Mouse (Mus musculus) limb, embryonic 13.5 days (tissue): ENCODE data around the gene Sec14l1. TPM values are rescaled to one million over a fixed set of nuclear protein-coding genes. Genes with fewer than 3 reads are reported as not detected.
A peak's percentile ranks its signal among the peaks of the same experiment; 100 is the strongest.

Experiments
- ATAC-seq: fragments of 200-750 bp; cut with Nextera tagmentation; 2 replicates; pipeline ENCODE4 v1.8.0; 2017; ENCODE audit warnings: low read depth, moderate number of reproducible peaks, moderate TSS enrichment; ENCODE audit not compliant: low FRiP score
- H3K27ac ChIP-seq: fragments of 300-500 bp; sonication (generic); 2 replicates; pipeline ENCODE4 v1.5.1; 2015; ENCODE audit warnings: inconsistent platforms, mild to moderate bottlenecking, moderate library complexity
- H3K27me3 ChIP-seq: fragments of 300-500 bp; sonication (generic); 2 replicates; pipeline ENCODE4 v1.6.1; 2015; ENCODE audit warnings: mild to moderate bottlenecking, inconsistent platforms
- H3K36me3 ChIP-seq: fragments of 300-500 bp; sonication (generic); 2 replicates; pipeline ENCODE4 v1.6.1; 2015; ENCODE audit warnings: inconsistent platforms, mild to moderate bottlenecking, moderate library complexity
- H3K4me1 ChIP-seq: fragments of 300-500 bp; sonication (generic); 2 replicates; pipeline ENCODE4 v1.6.1; 2015; ENCODE audit warnings: inconsistent platforms
- H3K4me2 ChIP-seq: fragments of 300-500 bp; sonication (generic); replicated peaks from 2 replicates; pipeline ENCODE4 v1.6.1; 2015; ENCODE audit warnings: inconsistent platforms, mild to moderate bottlenecking, moderate library complexity
- H3K4me3 ChIP-seq: fragments of 300-500 bp; sonication (generic); 2 replicates; pipeline ENCODE4 v1.5.1; 2015; ENCODE audit warnings: moderate library complexity, mild to moderate bottlenecking, inconsistent platforms
- H3K9ac ChIP-seq: fragments of 300-500 bp; sonication (generic); 2 replicates; pipeline ENCODE4 v1.6.1; 2015; ENCODE audit warnings: mild to moderate bottlenecking, inconsistent platforms
- H3K9me3 ChIP-seq: fragments of 300-500 bp; sonication (generic); 2 replicates; pipeline ENCODE4 v1.6.1; 2016; ENCODE audit warnings: inconsistent platforms
- WGBS: fragments of 180-500 bp; shearing (Covaris S2); methylation state at CpG from one replicate; pipeline ENCODE4 v1.1.7; 2015; 5-methylcytosine and 5-hydroxymethylcytosine counted together
- microRNA-seq: library from miRNA; unstranded; fragments of <30 nt; microRNA quantifications from one replicate; pipeline ENCODE4, GENCODE M21; 2016
- polyA plus RNA-seq: library from polyadenylated mRNA; unstranded; fragments of >200 nt; fragmentation: Nextera tagmentation; extraction: Ambion mirVana; gene quantifications from 2 replicates; pipeline ENCODE4 v1.2.1, GENCODE M21; 2015

Gene Sec14l1
- polyA plus RNA-seq, 1 experiment from 2014 or later: 65.4 TPM

- 72% methylated on average over 5 of the region's 5 CpGs for WGBS
- H3K4me2 ChIP-seq: no peak overlapping the region
- no peaks in the 10 kb centered on the region for H3K27me3 ChIP-seq
- no peaks in the 10 kb centered on the region for H3K36me3 ChIP-seq
- H3K4me1 ChIP-seq: peaks cover 41% of the 10 kb centered on the region
- H3K9ac ChIP-seq: no peak overlapping the region
- H3K9me3 ChIP-seq: no peaks in the 10 kb centered on the region
- no peak overlapping the region for H3K27ac ChIP-seq
- ATAC-seq: no peak
- no peak overlapping the region for H3K4me3 ChIP-seq
These were observed 92.5 kb downstream of the Sec14l1 start for GRCm38 (mm10) chr11:117207436-117207835.

- H3K27ac ChIP-seq: peak overlapping the region; percentile 76; the same call in 1 of the 2 replicates
- no peak overlapping the region for H3K4me2 ChIP-seq
- no peaks in the 10 kb centered on the region for H3K9me3 ChIP-seq
- 58% methylated on average over 8 of the region's 8 CpGs for WGBS
- no peak overlapping the region for H3K9ac ChIP-seq
- H3K27me3 ChIP-seq: no peaks in the 10 kb centered on the region
- H3K36me3 ChIP-seq: no peaks in the 10 kb centered on the region
- H3K4me1 ChIP-seq: peaks cover 37% of the 10 kb centered on the region
- peak; percentile 57; the same call in 1 of the 2 replicates for ATAC-seq
- no peak overlapping the region for H3K4me3 ChIP-seq
These were observed 93.2 kb downstream of the Sec14l1 start for GRCm38 (mm10) chr11:117208151-117208673.

Small RNAs within 50 kb of the gene (microRNA-seq; reads per million reads assigned to microRNA genes)
- gene Gm24323 (not detected), gene Mir6516 (0.52 reads per million)

Other genes with a start within 250 kb of the Sec14l1 start
- gene Mgat5b, start 196.3 kb upstream of the Sec14l1 start, polyA plus RNA-seq: 1.6 and 1.7 TPM in 2 replicates
- 170 and 179 TPM in 2 replicates for gene Sept9, start 84.5 kb downstream of the Sec14l1 start, polyA plus RNA-seq